Mouse (Mus musculus): ENCODE results near the gene Bmp8b.

DNA sequence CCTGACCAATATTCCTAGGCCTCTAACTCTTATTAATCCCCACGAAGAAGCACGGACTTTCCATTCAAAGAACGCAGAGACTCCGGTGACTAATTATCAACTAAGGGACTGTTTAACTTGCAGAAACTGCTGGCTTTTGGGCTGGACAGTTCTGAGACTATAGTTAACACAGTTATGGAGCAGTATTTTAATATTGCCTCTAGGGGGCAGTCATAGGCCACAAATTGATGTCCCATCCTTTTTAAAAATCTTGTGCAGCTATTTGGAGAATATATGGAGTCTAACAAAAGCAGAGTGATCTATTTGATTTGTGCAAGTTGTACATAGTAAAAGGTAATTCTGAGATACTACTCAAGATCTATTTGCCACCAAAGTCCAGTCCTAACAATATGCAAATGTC, 50.0 kb downstream of the Bmp8b start:
- TF ChIP-seq CTCF (IDR thresholded peaks at IDR 0.05; ENCODE audit: insufficient read depth, low read length) (peak; percentile 19; the same call in 1 of the 2 replicates), POLR2A (IDR thresholded peaks at IDR 0.05; ENCODE audit: borderline replicate concordance, extremely low read depth, low read depth, low read length) (no peak)
